Mouse (Mus musculus) lung, adult 2 months (tissue): ENCODE measurements around the gene Grik2.

Experiments used
- CTCF ChIP-seq: fragments of 200-500 bp; IDR thresholded peaks from 2 replicates; pipeline ENCODE4 v1.5.1; 2011; ENCODE audit warnings: mild to moderate bottlenecking, low read length, control low read depth; ENCODE audit not compliant: insufficient read depth
- POLR2A ChIP-seq: fragments of 200-500 bp; IDR thresholded peaks from 2 replicates; pipeline ENCODE4 v1.6.1; 2011; ENCODE audit warnings: low read depth, mild to moderate bottlenecking, control low read depth, low read length, borderline replicate concordance; ENCODE audit errors: extremely low read depth

- TF ChIP-seq CTCF (no peak), POLR2A (no peak)
Measured at GRCm38 (mm10) chr10:49789711-49790110, 1.1 kb upstream of the Grik2 start.
